Mouse (Mus musculus) frontal cortex, postnatal 10 days (tissue): ENCODE data around the gene 2610042L04Rik.
"Not testable (repeated sequence)": the region's sequence is repeated elsewhere in the genome, so short reads cannot be mapped to it uniquely, and the experiment has no call there.

Source experiments
- DNase-seq, 2 experiments: peaks; one replicate each; pipeline ENCODE4 v3.0.0; 2022; ENCODE audit warnings: low spot score in 2 of 2, mixed read lengths in 1 of 2

2610042L04Rik gene

GRCm38 (mm10) chr14:4334476-4335080 lies at the start of gene 2610042L04Rik:
TSS of gene 2610042L04Rik (plus strand) at chr14:4334763.
- DNase-seq = peak in 1 of 2 experiments; percentile 4

DNA sequence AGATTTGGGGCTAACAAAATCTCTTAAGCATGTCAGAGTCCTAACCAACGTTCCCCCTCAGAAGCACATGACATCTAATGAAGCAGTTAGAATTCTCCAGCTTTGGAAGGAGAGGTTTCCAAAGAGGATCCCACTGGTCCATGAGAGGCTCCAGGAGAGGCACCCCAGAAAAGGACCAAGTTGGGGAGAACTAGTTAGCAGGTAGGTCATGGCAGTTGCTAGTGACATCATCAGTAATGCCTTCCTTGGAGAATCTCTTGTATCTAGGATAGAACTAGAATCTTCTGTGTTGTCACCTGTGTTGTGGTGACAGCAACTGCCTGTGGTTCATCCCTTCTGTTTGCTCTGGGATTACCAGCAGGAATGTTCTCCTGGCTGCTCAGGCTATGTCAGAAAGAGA lies 17.6 kb upstream of the 2610042L04Rik start, which contains the start of gene Gm3149:
Gm3149 (plus strand) TSS at position 301 of the 400 bp plus-strand sequence.
- DNase-seq = not testable (repeated sequence)

DNA sequence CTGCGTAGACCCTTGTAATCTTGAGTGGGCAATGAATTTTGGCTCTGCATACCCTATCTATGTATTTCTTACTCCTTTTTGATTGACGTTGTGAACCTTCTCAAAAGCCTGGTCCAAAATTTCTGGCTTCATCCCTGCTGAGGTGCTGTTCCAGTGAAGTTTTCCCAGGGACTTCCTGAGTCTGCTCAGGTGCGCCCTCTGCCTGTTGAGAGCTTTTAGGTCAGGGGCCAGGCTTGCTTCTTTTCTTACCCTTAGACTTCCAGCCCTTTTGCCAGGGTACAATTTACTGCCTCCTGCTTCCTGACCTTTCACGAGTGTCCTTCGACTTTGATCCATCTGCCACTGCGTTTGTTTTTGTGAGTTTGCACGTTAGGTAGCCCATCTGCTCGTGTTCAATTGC lies 943 bp downstream of the 2610042L04Rik start:
- peak in 1 of 2 experiments; percentile 5 for DNase-seq

- not testable (repeated sequence) for DNase-seq
These were observed 34.4 kb downstream of the 2610042L04Rik start for GRCm38 (mm10) chr14:4368991-4369390.

DNA sequence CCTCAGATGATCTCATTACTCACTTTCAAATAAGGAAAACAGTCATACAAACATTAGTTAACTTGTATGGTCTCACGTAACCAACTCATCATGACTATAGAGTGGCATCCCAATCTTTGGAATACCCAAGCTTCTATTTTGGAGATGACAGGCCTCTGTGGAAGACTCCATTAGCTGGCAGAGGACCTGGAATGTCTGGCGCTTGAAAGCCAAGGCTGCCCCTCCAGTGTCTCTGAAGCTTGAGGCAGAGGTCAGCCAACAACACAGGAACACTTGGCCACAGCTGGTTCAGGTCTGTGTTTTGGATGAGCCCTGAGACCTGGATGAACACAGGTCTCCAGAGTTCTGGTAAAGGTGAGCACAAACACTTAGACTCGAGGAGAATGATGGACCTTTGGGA lies 35.1 kb downstream of the 2610042L04Rik start:
- not testable (repeated sequence) for DNase-seq

DNA sequence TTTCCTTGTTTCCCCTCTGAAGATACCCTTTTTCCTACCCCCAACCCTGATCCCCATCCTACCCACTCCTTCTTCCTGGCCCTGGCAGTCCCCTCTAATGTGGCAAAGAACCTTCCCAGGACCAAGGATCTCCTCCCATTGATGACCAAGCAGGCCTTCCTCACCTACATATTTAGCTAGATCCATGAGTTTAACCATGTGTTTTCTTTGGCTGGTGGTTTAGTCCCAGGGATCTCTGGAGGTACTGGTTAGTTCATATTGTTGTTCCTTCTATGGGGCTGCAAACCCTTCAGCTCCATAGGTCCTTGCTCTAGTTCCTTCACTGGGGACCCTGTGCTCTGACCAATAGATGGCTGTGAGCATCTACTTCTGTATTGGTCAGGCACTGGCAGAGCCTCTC lies 43.3 kb downstream of the 2610042L04Rik start:
- not testable (repeated sequence) for DNase-seq

- DNase-seq = not testable (repeated sequence)
These were observed 51.0 kb downstream of the 2610042L04Rik start for GRCm38 (mm10) chr14:4385606-4386005.

DNA sequence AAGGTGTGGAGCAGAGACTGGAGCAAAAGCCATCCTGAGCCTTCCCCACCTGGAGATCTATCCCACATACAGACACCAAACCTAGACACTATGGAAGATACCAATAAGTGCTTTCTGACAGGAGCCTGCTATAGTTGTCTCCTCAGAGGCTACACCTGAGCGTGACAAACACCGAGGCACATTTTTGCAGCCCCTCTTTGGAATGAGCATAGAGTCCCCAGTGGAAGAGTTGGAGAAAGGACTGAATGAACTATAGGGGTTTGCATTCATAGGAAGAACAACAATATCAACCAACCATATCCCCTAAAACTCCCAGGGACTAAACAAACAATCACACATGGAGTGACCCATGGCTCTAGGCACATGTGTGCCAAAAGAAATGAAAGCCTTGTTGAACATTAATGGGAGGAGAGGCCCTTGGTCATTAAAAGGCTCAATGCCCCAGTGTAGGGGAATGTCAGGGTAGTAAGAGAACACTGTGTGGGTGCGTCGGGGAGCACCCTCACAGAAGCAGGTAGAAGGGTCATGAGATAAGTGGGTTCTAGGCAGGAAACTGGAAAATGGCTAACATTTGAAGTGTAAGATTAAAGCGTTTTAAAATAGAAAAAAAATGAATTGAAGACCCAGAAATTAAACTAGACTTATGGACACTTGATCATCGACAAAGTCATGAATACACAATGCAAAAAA lies 58.4 kb downstream of the 2610042L04Rik start:
- DNase-seq = not testable (repeated sequence)

- not testable (repeated sequence) for DNase-seq
These were observed 62.7 kb downstream of the 2610042L04Rik start, which contains the start of gene Gm3159 for GRCm38 (mm10) chr14:4397226-4397625. TSS of gene Gm3159 (plus strand) at chr14:4397526.

GRCm38 (mm10) chr14:4398624-4399023 lies 64.1 kb downstream of the 2610042L04Rik start:
- not testable (repeated sequence) for DNase-seq

- DNase-seq = not testable (repeated sequence)
These were observed 65.7 kb downstream of the 2610042L04Rik start for GRCm38 (mm10) chr14:4400115-4400789.

DNA sequence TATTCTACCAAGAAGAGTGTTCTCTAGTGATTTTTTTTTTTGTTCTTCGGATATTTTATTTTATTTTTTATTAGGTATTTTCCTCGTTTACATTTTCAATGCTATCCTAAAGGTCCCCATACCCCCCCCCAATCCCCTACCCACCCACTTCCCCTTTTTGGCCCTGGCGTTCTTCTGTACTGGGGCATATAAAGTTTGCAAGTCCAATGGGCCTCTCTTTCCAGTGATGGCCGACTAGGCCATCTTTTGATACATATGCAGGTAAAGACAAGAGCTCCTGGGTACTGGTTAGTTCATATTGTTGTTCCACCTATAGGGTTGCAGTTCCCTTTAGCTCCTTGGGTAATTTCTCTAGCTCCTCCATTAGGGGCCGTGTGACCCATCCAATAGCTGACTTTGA lies 66.7 kb downstream of the 2610042L04Rik start:
- DNase-seq = not testable (repeated sequence)

DNA sequence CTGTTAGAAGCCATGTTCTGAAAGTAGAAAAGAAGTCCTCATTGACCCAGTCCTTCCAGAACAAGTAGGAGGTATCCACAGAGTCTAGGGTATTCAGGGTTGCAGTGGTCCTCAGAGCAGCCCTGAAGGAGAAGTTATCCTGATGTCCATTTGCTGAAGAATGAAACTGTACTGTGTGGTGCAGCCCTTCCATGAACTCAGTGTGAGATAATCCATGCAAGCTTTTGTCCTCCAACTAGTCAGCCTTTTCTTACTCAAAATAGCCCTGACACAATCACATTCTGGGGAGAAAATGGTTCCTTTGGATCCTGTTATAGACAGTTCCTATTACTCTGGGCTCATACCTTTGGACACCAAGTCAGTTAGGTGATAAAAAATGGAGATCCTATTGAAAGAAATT lies 69.3 kb downstream of the 2610042L04Rik start:
- DNase-seq = not testable (repeated sequence)
